Mouse (Mus musculus): ENCODE measurements around the gene Atp6v1b1. TPM values are rescaled to one million over a fixed set of nuclear protein-coding genes. Genes with fewer than 3 reads are reported as not detected.
A peak's percentile ranks its signal among the peaks of the same experiment; 100 is the strongest.

Atp6v1b1 gene
- polyA plus RNA-seq, 1 experiment from 2014 or later = not detected

GRCm38 (mm10) chr6:83703000-83703721, 39.6 kb upstream of the Atp6v1b1 start:
- Histone ChIP-seq H3K4me1 (ENCODE audit: control insufficient read depth, insufficient read depth, low read length) (no peaks in the 10 kb centered on the region), H3K9ac (ENCODE audit: low read length) (no peak overlapping the region), H3K27me3 (ENCODE audit: control insufficient read depth, insufficient read depth, low read length) (peaks cover 94% of the 10 kb centered on the region), H3K27ac (ENCODE audit: low read depth, low read length) (no peak overlapping the region), H3K4me3 (ENCODE audit: low read depth, low read length) (no peak overlapping the region), H3K4me2 (ENCODE audit: low read depth) (no peak overlapping the region), H3K9me3 (ENCODE audit: control insufficient read depth, low read length) (no peaks in the 10 kb centered on the region), H3K36me3 (ENCODE audit: control insufficient read depth, insufficient read depth, low read length) (no peaks in the 10 kb centered on the region)
- ATAC-seq (ENCODE audit: insufficient read depth, low FRiP score, low TSS enrichment) (no peak), DNase-seq (ENCODE audit: low spot score) (no peak)
- under 1% methylated on average over 27 of the region's 27 CpGs for WGBS

DNA sequence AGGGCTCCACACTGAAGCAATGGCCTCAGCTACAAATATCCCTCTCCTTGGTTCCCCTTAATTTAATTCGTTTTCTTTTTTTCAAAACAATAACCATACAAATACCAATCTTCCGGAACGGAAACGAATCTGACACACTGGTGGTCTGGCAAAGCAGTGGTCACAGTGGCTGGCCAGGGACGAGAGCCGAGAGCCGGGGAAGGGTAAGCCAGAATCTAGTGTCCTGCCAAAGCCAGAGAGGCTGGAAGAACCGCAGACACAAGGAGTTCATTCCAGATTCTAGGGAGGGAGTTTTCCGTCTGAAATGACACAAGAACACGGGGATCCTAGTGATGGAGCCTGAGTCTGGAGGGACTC, 39.1 kb upstream of the Atp6v1b1 start:
- Histone ChIP-seq H3K36me3 (ENCODE audit: control insufficient read depth, insufficient read depth, low read length) (no peaks in the 10 kb centered on the region), H3K27ac (ENCODE audit: low read depth, low read length) (no peak overlapping the region), H3K9me3 (ENCODE audit: control insufficient read depth, low read length) (no peaks in the 10 kb centered on the region), H3K4me3 (ENCODE audit: low read depth, low read length) (no peak overlapping the region), H3K4me1 (ENCODE audit: control insufficient read depth, insufficient read depth, low read length) (no peaks in the 10 kb centered on the region), H3K27me3 (ENCODE audit: control insufficient read depth, insufficient read depth, low read length) (peaks cover 95% of the 10 kb centered on the region), H3K4me2 (ENCODE audit: low read depth) (no peak overlapping the region), H3K9ac (ENCODE audit: low read length) (no peak overlapping the region)
- 1% methylated on average over 10 of the region's 10 CpGs for WGBS
- no peak for ATAC-seq (ENCODE audit: insufficient read depth, low FRiP score, low TSS enrichment)
- DNase-seq (ENCODE audit: low spot score) = no peak

GRCm38 (mm10) chr6:83704294-83704693, 38.5 kb upstream of the Atp6v1b1 start:
- Histone ChIP-seq H3K4me1 (ENCODE audit: control insufficient read depth, insufficient read depth, low read length) (no peaks in the 10 kb centered on the region), H3K27me3 (ENCODE audit: control insufficient read depth, insufficient read depth, low read length) (peaks cover 95% of the 10 kb centered on the region), H3K36me3 (ENCODE audit: control insufficient read depth, insufficient read depth, low read length) (no peaks in the 10 kb centered on the region), H3K9ac (ENCODE audit: low read length) (no peak overlapping the region), H3K27ac (ENCODE audit: low read depth, low read length) (no peak overlapping the region), H3K4me3 (ENCODE audit: low read depth, low read length) (no peak overlapping the region), H3K9me3 (ENCODE audit: control insufficient read depth, low read length) (no peaks in the 10 kb centered on the region), H3K4me2 (ENCODE audit: low read depth) (no peak overlapping the region)
- DNase-seq (ENCODE audit: low spot score) (no peak), ATAC-seq (ENCODE audit: insufficient read depth, low FRiP score, low TSS enrichment) (no peak)
- WGBS = 11% methylated on average over 1 of the region's 1 CpGs

GRCm38 (mm10) chr6:83704701-83705100, 38.1 kb upstream of the Atp6v1b1 start:
- no peak overlapping the region for H3K27ac ChIP-seq (ENCODE audit: low read depth, low read length)
- H3K27me3 ChIP-seq (ENCODE audit: control insufficient read depth, insufficient read depth, low read length) = peaks cover 95% of the 10 kb centered on the region
- 16% methylated on average over 5 of the region's 5 CpGs for WGBS
- H3K9me3 ChIP-seq (ENCODE audit: control insufficient read depth, low read length) = no peaks in the 10 kb centered on the region
- H3K4me2 ChIP-seq (ENCODE audit: low read depth) = no peak overlapping the region
- no peaks in the 10 kb centered on the region for H3K36me3 ChIP-seq (ENCODE audit: control insufficient read depth, insufficient read depth, low read length)
- no peaks in the 10 kb centered on the region for H3K4me1 ChIP-seq (ENCODE audit: control insufficient read depth, insufficient read depth, low read length)
- no peak overlapping the region for H3K4me3 ChIP-seq (ENCODE audit: low read depth, low read length)
- no peak overlapping the region for H3K9ac ChIP-seq (ENCODE audit: low read length)
- no peak for ATAC-seq (ENCODE audit: insufficient read depth, low FRiP score, low TSS enrichment)
- no peak for DNase-seq (ENCODE audit: low spot score)

- 4% methylated on average over 6 of the region's 6 CpGs for WGBS
- Histone ChIP-seq H3K27ac (ENCODE audit: low read depth, low read length) (no peak overlapping the region), H3K9ac (ENCODE audit: low read length) (no peak overlapping the region), H3K4me2 (ENCODE audit: low read depth) (no peak overlapping the region), H3K27me3 (ENCODE audit: control insufficient read depth, insufficient read depth, low read length) (peaks cover 100% of the 10 kb centered on the region), H3K9me3 (ENCODE audit: control insufficient read depth, low read length) (no peaks in the 10 kb centered on the region), H3K4me3 (ENCODE audit: low read depth, low read length) (no peak overlapping the region), H3K4me1 (ENCODE audit: control insufficient read depth, insufficient read depth, low read length) (peaks cover 6% of the 10 kb centered on the region; the same call in 1 of the 2 replicates), H3K36me3 (ENCODE audit: control insufficient read depth, insufficient read depth, low read length) (no peaks in the 10 kb centered on the region)
- DNase-seq (ENCODE audit: low spot score) (peak; percentile 8), ATAC-seq (ENCODE audit: insufficient read depth, low FRiP score, low TSS enrichment) (no peak)
Observed at GRCm38 (mm10) chr6:83707738-83708510, 34.9 kb upstream of the Atp6v1b1 start.

- Histone ChIP-seq H3K9me3 (ENCODE audit: control insufficient read depth, low read length) (no peaks in the 10 kb centered on the region), H3K27ac (ENCODE audit: low read depth, low read length) (no peak overlapping the region), H3K4me1 (ENCODE audit: control insufficient read depth, insufficient read depth, low read length) (peaks cover 6% of the 10 kb centered on the region; the same call in 1 of the 2 replicates), H3K36me3 (ENCODE audit: control insufficient read depth, insufficient read depth, low read length) (no peaks in the 10 kb centered on the region), H3K27me3 (ENCODE audit: control insufficient read depth, insufficient read depth, low read length) (peaks cover 100% of the 10 kb centered on the region), H3K9ac (ENCODE audit: low read length) (no peak overlapping the region), H3K4me3 (ENCODE audit: low read depth, low read length) (peak overlapping the region; percentile 37; the same call in 1 of the 2 replicates), H3K4me2 (ENCODE audit: low read depth) (peak overlapping the region; percentile 61)
- peak; percentile 62 for ATAC-seq (ENCODE audit: insufficient read depth, low FRiP score, low TSS enrichment)
- no peak for DNase-seq (ENCODE audit: low spot score)
- under 1% methylated on average over 32 of the region's 32 CpGs for WGBS
Observed at GRCm38 (mm10) chr6:83710361-83711066, 32.3 kb upstream of the Atp6v1b1 start.

- Histone ChIP-seq H3K9ac (ENCODE audit: low read length) (no peak within 1 kb of the TSS), H3K4me1 (ENCODE audit: control insufficient read depth, insufficient read depth, low read length) (peaks cover 6% of the 10 kb centered on the region; the same call in 1 of the 2 replicates), H3K9me3 (ENCODE audit: control insufficient read depth, low read length) (no peaks in the 10 kb centered on the region), H3K4me3 (ENCODE audit: low read depth, low read length) (peak within 1 kb of the TSS; percentile 37), H3K4me2 (ENCODE audit: low read depth) (peak within 1 kb of the TSS; percentile 61), H3K36me3 (ENCODE audit: control insufficient read depth, insufficient read depth, low read length) (no peaks in the 10 kb centered on the region), H3K27ac (ENCODE audit: low read depth, low read length) (no peak within 1 kb of the TSS), H3K27me3 (ENCODE audit: control insufficient read depth, insufficient read depth, low read length) (peaks cover 100% of the 10 kb centered on the region)
- under 1% methylated on average over 45 of the region's 46 CpGs for WGBS
- peak; percentile 86 for DNase-seq (ENCODE audit: low spot score)
- peak; percentile 91 for ATAC-seq (ENCODE audit: insufficient read depth, low FRiP score, low TSS enrichment)
Observed at GRCm38 (mm10) chr6:83711067-83711675, 31.6 kb upstream of the Atp6v1b1 start, which contains the start of gene Vax2. Vax2 (plus strand) TSS chr6:83711264.

- H3K4me3 ChIP-seq (ENCODE audit: low read depth, low read length) = peak overlapping the region; percentile 37
- no peaks in the 10 kb centered on the region for H3K36me3 ChIP-seq (ENCODE audit: control insufficient read depth, insufficient read depth, low read length)
- ATAC-seq (ENCODE audit: insufficient read depth, low FRiP score, low TSS enrichment) = no peak
- peaks cover 97% of the 10 kb centered on the region for H3K27me3 ChIP-seq (ENCODE audit: control insufficient read depth, insufficient read depth, low read length)
- no peak overlapping the region for H3K9ac ChIP-seq (ENCODE audit: low read length)
- WGBS = 1% methylated on average over 45 of the region's 45 CpGs
- no peak overlapping the region for H3K27ac ChIP-seq (ENCODE audit: low read depth, low read length)
- peaks cover 6% of the 10 kb centered on the region; the same call in 1 of the 2 replicates for H3K4me1 ChIP-seq (ENCODE audit: control insufficient read depth, insufficient read depth, low read length)
- H3K9me3 ChIP-seq (ENCODE audit: control insufficient read depth, low read length) = no peaks in the 10 kb centered on the region
- DNase-seq (ENCODE audit: low spot score) = peak; percentile 32
- peak overlapping the region; percentile 61 for H3K4me2 ChIP-seq (ENCODE audit: low read depth)
Observed at GRCm38 (mm10) chr6:83711725-83712475, 30.9 kb upstream of the Atp6v1b1 start.
